Mouse (Mus musculus): ENCODE data around the gene Robo2. TPM values are rescaled to one million over a fixed set of nuclear protein-coding genes. Genes with fewer than 3 reads are reported as not detected.

Gene Robo2
- polyA plus RNA-seq, 1 experiment from 2014 or later = 3.6 TPM

DNA sequence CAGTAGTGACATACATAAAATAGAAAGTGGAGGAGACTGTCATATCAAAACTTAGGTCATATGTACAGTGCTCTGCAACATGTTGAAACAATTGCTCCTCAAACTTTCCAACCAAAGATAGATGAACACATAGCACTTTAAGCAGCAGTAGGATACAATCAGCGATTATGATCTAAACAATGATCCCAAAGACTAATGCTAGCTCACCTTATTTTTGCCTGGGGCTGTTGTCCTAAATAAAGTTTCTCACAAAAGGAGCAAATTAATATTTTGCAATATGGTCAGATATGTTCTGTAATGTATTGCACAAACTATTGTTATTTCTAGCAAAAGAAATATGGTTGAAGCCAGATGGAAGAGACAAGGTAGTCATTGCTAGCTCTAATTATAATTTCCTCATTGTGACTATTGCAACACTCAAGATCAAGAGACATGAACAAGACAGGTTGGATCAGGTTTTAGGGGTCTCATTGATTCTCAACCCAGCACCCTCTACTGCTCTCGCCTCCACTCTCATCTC lies 174.2 kb downstream of the Robo2 start:
- Histone ChIP-seq H3K4me1 (ENCODE audit: control insufficient read depth, low read depth, low read length) (no peaks in the 10 kb centered on the region), H3K27me3 (ENCODE audit: control insufficient read depth, insufficient read depth, low read depth, low read length) (no peaks in the 10 kb centered on the region), H3K36me3 (ENCODE audit: control insufficient read depth, insufficient read depth) (no peaks in the 10 kb centered on the region), H3K9me3 (replicated peaks; ENCODE audit: control insufficient read depth, low read length) (no peaks in the 10 kb centered on the region), H3K4me3 (ENCODE audit: low read depth, low read length) (no peak overlapping the region), H3K27ac (ENCODE audit: low read length) (no peak overlapping the region), H3K4me2 (ENCODE audit: low read depth, low read length) (no peak overlapping the region), H3K9ac (ENCODE audit: low read depth, low read length) (no peak overlapping the region)
- 58% methylated on average over 2 of the region's 2 CpGs for WGBS (ENCODE audit: insufficient replicate concordance)
- no peak for ATAC-seq (ENCODE audit: low read depth)

DNA sequence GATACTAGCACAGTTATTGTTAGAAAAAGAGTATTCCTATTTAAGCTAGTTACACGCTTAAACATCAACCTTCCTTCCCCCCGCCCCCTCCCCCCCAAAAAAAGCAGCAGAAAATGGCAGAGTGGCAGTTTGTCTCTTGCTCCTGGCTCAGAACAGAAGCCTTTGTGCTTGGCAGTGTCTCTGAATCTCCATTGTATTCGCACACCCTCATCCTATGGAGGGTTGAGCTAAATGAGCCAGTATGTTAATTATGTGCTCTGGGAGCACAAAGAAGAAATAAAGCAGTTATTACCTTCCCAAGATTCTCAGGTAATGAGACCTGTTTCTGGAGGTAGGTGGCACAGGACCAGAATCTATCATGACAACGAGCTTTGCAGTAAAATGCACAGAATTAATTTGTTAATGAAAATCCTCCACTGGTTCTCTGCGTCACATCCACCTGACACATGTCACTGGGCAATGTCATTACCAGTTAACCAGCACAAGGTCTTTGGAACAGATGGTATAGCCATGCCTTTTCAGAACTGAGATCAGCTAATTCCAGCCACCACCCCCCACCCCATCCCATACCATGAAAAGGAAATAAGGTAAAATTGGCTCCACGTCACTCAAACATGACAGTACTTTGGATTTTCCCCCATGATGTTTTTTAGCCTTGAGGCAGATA lies 177.1 kb downstream of the Robo2 start:
- no peaks in the 10 kb centered on the region for H3K4me1 ChIP-seq (ENCODE audit: control insufficient read depth, low read depth, low read length)
- no peak overlapping the region for H3K4me3 ChIP-seq (ENCODE audit: low read depth, low read length)
- no peak for ATAC-seq (ENCODE audit: low read depth)
- no peak overlapping the region for H3K9ac ChIP-seq (ENCODE audit: low read depth, low read length)
- WGBS (ENCODE audit: insufficient replicate concordance) = 58% methylated on average over 6 of the region's 6 CpGs
- H3K27ac ChIP-seq (ENCODE audit: low read length) = no peak overlapping the region
- no peaks in the 10 kb centered on the region for H3K9me3 ChIP-seq (replicated peaks; ENCODE audit: control insufficient read depth, low read length)
- H3K27me3 ChIP-seq (ENCODE audit: control insufficient read depth, insufficient read depth, low read depth, low read length) = no peaks in the 10 kb centered on the region
- H3K4me2 ChIP-seq (ENCODE audit: low read depth, low read length) = no peak overlapping the region
- H3K36me3 ChIP-seq (ENCODE audit: control insufficient read depth, insufficient read depth) = no peaks in the 10 kb centered on the region

DNA sequence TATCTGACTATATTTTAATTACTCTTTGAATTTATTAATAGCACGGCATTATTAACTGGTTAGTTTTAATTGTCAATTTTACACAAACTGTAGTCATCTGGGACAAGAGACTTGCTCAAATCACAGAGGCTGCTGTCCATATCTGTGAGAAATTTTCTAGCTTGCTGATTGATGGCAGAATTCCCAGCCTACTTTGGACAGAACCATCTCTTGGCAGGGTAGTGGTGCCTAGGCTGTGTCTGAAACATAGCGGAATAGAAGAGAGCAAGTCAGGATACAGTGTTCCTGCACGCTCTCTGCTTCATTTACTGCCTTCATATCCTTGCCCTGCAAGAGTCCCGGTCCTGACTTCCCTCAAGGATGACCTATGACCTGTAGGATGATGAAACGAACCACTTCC lies 178.0 kb downstream of the Robo2 start:
- no peak overlapping the region for H3K9ac ChIP-seq (ENCODE audit: low read depth, low read length)
- H3K36me3 ChIP-seq (ENCODE audit: control insufficient read depth, insufficient read depth) = no peaks in the 10 kb centered on the region
- H3K4me3 ChIP-seq (ENCODE audit: low read depth, low read length) = no peak overlapping the region
- no peaks in the 10 kb centered on the region for H3K9me3 ChIP-seq (replicated peaks; ENCODE audit: control insufficient read depth, low read length)
- H3K4me1 ChIP-seq (ENCODE audit: control insufficient read depth, low read depth, low read length) = no peaks in the 10 kb centered on the region
- no peak overlapping the region for H3K4me2 ChIP-seq (ENCODE audit: low read depth, low read length)
- ATAC-seq (ENCODE audit: low read depth) = no peak
- 49% methylated on average over 5 of the region's 5 CpGs for WGBS (ENCODE audit: insufficient replicate concordance)
- H3K27me3 ChIP-seq (ENCODE audit: control insufficient read depth, insufficient read depth, low read depth, low read length) = no peaks in the 10 kb centered on the region
- no peak overlapping the region for H3K27ac ChIP-seq (ENCODE audit: low read length)

DNA sequence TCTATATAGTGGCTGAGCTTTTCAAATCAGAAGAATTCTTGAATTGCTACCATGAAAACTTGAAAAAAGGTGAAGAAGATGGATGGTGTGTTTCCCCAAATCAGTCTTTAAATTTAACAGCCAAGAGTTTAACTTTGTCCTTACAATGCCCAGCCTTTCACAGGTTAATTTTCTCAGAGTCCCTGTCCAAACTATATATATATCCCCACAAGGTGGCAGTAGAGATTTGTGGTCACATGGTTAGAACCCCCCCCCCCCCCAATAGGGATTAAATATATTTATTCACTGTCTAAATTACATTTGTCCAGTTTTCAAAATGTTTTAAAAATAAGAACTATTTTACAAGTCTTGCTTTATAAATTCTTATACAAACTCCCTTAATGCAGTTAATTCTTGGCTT lies 184.3 kb downstream of the Robo2 start:
- H3K36me3 ChIP-seq (ENCODE audit: control insufficient read depth, insufficient read depth) = no peaks in the 10 kb centered on the region
- no peak overlapping the region for H3K4me2 ChIP-seq (ENCODE audit: low read depth, low read length)
- no peak for ATAC-seq (ENCODE audit: low read depth)
- H3K9me3 ChIP-seq (replicated peaks; ENCODE audit: control insufficient read depth, low read length) = no peaks in the 10 kb centered on the region
- H3K4me3 ChIP-seq (ENCODE audit: low read depth, low read length) = no peak overlapping the region
- H3K27me3 ChIP-seq (ENCODE audit: control insufficient read depth, insufficient read depth, low read depth, low read length) = no peaks in the 10 kb centered on the region
- no peak overlapping the region for H3K27ac ChIP-seq (ENCODE audit: low read length)
- H3K4me1 ChIP-seq (ENCODE audit: control insufficient read depth, low read depth, low read length) = no peaks in the 10 kb centered on the region
- H3K9ac ChIP-seq (ENCODE audit: low read depth, low read length) = no peak overlapping the region

DNA sequence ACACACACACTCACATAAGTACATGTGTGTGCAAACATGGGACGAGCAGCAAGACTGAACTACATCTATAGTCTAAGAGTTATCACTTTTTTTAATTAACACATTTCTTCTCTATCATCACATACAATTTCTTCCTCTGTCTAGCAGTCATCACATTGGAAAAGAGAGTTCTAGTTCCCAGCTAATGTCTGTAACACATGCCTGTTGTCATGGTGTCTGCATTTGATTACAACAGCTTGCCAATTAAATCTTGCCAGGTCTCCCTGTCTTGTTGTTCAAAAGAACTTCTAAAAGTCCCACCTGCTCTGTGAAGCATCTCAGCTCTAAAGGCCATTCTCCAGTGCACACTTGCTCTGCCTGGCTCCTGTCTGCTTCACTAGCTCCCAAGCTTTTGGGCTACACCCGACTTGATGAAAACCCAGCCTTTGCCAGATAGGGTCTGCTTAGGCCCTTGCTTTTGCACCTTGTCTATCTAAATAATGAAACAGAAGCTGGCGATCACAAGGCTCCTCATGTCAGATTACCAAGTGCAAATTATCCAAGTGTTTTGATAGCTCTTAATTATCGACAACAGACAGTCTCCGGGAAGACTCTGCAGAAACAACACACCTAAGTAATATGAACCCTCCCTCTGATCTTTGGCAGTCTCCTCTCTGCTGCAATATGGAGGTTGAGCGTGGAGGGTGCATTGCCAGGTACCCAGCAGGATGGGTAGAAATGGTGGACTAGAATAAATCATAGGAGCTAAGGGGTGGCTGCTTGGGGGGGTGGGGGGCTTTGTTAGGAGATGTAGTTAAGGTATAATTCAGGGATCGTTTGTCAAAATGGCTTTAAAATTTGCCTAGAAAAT lies 186.0 kb downstream of the Robo2 start:
- Histone ChIP-seq H3K4me3 (ENCODE audit: low read depth, low read length) (no peak overlapping the region), H3K9me3 (replicated peaks; ENCODE audit: control insufficient read depth, low read length) (no peaks in the 10 kb centered on the region), H3K9ac (ENCODE audit: low read depth, low read length) (no peak overlapping the region), H3K27ac (ENCODE audit: low read length) (no peak overlapping the region), H3K27me3 (ENCODE audit: control insufficient read depth, insufficient read depth, low read depth, low read length) (no peaks in the 10 kb centered on the region), H3K4me1 (ENCODE audit: control insufficient read depth, low read depth, low read length) (no peaks in the 10 kb centered on the region), H3K4me2 (ENCODE audit: low read depth, low read length) (no peak overlapping the region), H3K36me3 (ENCODE audit: control insufficient read depth, insufficient read depth) (no peaks in the 10 kb centered on the region)
- WGBS (ENCODE audit: insufficient replicate concordance) = 54% methylated on average over 7 of the region's 7 CpGs
- ATAC-seq (ENCODE audit: low read depth) = no peak

DNA sequence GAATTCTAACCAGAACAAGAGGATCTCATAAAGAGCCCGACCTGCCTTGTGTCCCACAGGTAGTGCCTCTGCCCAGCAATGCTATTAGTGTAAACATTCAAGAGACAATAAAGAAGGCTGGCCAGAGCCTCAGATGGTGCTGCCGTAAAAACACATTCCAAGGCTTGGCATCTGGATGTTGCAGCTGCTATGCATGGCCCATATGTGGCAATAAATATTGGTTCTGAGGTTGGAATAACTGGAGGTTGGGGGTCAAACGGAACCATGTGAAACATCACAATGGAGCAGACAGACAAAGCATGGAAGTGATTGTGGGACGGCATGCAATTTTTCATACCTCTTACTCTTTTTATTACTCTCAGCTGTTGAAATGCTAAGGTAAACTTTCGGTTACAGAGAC lies 189.1 kb downstream of the Robo2 start:
- Histone ChIP-seq H3K4me2 (ENCODE audit: low read depth, low read length) (no peak overlapping the region), H3K36me3 (ENCODE audit: control insufficient read depth, insufficient read depth) (no peaks in the 10 kb centered on the region), H3K27ac (ENCODE audit: low read length) (no peak overlapping the region), H3K4me1 (ENCODE audit: control insufficient read depth, low read depth, low read length) (no peaks in the 10 kb centered on the region), H3K9me3 (replicated peaks; ENCODE audit: control insufficient read depth, low read length) (no peaks in the 10 kb centered on the region), H3K4me3 (ENCODE audit: low read depth, low read length) (no peak overlapping the region), H3K27me3 (ENCODE audit: control insufficient read depth, insufficient read depth, low read depth, low read length) (no peaks in the 10 kb centered on the region), H3K9ac (ENCODE audit: low read depth, low read length) (no peak overlapping the region)
- ATAC-seq (ENCODE audit: low read depth) = no peak
- 49% methylated on average over 5 of the region's 5 CpGs for WGBS (ENCODE audit: insufficient replicate concordance)

DNA sequence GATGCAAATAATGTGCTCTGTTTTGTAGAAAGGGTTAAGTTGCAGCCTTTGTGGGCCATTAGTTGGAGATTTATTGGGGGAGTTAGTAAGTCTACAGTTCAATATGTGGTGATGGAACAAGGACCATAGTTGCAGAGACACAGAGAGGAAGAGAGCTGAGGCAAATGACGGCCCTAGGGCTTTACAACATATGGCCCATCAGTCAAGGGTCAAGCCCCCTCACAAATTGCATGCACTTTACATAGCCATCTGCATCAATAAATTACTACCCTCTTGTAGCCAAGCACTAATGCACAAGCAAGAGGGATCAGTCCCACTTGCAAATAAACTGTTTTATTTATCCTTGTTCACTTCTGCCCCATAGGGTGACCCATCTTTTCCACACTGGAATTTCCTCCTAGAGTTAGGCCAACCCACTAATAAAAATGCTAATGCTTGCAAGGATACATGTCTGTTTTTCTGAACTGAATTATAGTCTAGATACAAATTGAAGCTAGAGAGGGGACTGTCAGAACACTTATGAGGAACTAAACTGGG lies 194.7 kb downstream of the Robo2 start:
- no peak overlapping the region for H3K9ac ChIP-seq (ENCODE audit: low read depth, low read length)
- no peaks in the 10 kb centered on the region for H3K36me3 ChIP-seq (ENCODE audit: control insufficient read depth, insufficient read depth)
- no peak for ATAC-seq (ENCODE audit: low read depth)
- H3K9me3 ChIP-seq (replicated peaks; ENCODE audit: control insufficient read depth, low read length) = no peaks in the 10 kb centered on the region
- WGBS (ENCODE audit: insufficient replicate concordance) = 73% methylated on average over 1 of the region's 1 CpGs
- no peak overlapping the region for H3K4me3 ChIP-seq (ENCODE audit: low read depth, low read length)
- no peaks in the 10 kb centered on the region for H3K27me3 ChIP-seq (ENCODE audit: control insufficient read depth, insufficient read depth, low read depth, low read length)
- no peaks in the 10 kb centered on the region for H3K4me1 ChIP-seq (ENCODE audit: control insufficient read depth, low read depth, low read length)
- H3K27ac ChIP-seq (ENCODE audit: low read length) = no peak overlapping the region
- no peak overlapping the region for H3K4me2 ChIP-seq (ENCODE audit: low read depth, low read length)

DNA sequence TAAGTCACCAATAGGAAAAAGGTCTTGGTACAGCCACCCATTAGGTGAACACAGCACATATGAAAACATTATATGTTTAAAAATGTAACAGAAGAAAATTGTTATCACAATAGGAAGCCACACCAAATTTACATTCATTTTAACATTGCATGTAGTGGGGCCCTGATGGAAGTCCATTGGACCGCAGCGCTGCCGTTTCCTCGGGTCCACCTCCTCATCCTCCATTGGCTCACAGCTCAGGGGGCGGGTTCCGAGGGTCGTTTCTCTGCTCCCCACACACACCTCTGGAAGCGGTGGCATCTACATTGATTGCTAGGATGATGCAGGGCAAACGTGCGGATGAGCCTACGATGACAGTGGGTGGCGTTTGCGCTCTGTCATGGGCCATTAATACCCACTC lies 195.8 kb downstream of the Robo2 start:
- no peaks in the 10 kb centered on the region for H3K36me3 ChIP-seq (ENCODE audit: control insufficient read depth, insufficient read depth)
- no peak overlapping the region for H3K4me3 ChIP-seq (ENCODE audit: low read depth, low read length)
- no peak for ATAC-seq (ENCODE audit: low read depth)
- H3K27me3 ChIP-seq (ENCODE audit: control insufficient read depth, insufficient read depth, low read depth, low read length) = no peaks in the 10 kb centered on the region
- H3K4me1 ChIP-seq (ENCODE audit: control insufficient read depth, low read depth, low read length) = no peaks in the 10 kb centered on the region
- no peak overlapping the region for H3K9ac ChIP-seq (ENCODE audit: low read depth, low read length)
- no peaks in the 10 kb centered on the region for H3K9me3 ChIP-seq (replicated peaks; ENCODE audit: control insufficient read depth, low read length)
- 82% methylated on average over 13 of the region's 13 CpGs for WGBS (ENCODE audit: insufficient replicate concordance)
- H3K27ac ChIP-seq (ENCODE audit: low read length) = no peak overlapping the region
- H3K4me2 ChIP-seq (ENCODE audit: low read depth, low read length) = no peak overlapping the region

DNA sequence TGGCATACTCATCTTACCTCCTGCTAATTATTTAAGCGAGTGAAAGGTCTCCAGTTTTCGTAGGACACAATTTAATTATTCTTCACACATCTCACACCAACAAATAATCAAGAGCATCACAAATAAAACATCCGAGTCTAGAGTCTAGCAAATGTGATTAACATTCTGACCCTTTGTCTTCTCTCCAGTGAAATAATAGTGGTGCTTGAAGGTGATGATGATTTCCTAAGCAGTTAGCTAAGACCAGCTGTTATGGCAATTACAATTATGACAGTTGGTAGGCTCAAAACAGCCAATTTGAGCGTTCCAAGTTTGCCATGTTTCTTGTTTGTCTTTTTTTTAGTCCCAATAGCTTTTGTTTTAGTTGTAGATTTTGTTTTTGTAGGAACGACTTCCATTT lies 210.9 kb downstream of the Robo2 start:
- ATAC-seq (ENCODE audit: low read depth) = no peak
- Histone ChIP-seq H3K4me3 (ENCODE audit: low read depth, low read length) (no peak overlapping the region), H3K9ac (ENCODE audit: low read depth, low read length) (no peak overlapping the region), H3K36me3 (ENCODE audit: control insufficient read depth, insufficient read depth) (no peaks in the 10 kb centered on the region), H3K9me3 (replicated peaks; ENCODE audit: control insufficient read depth, low read length) (no peaks in the 10 kb centered on the region), H3K4me2 (ENCODE audit: low read depth, low read length) (no peak overlapping the region), H3K27ac (ENCODE audit: low read length) (no peak overlapping the region), H3K27me3 (ENCODE audit: control insufficient read depth, insufficient read depth, low read depth, low read length) (no peaks in the 10 kb centered on the region), H3K4me1 (ENCODE audit: control insufficient read depth, low read depth, low read length) (no peaks in the 10 kb centered on the region)
- WGBS (ENCODE audit: insufficient replicate concordance) = 55% methylated on average over 5 of the region's 5 CpGs

Measured in liver, embryonic 16.5 days (tissue).